Mouse (Mus musculus) ovary, adult 18-20 months (tissue): ENCODE measurements around the gene Rfx7.
"Not testable (repeated sequence)": the region's sequence is repeated elsewhere in the genome, so short reads cannot be mapped to it uniquely, and the experiment has no call there.

Source experiments
- DNase-seq: peaks from one replicate; pipeline ENCODE4 v3.0.0; 2022; ENCODE audit warnings: low spot score, mixed read lengths

Gene Rfx7

DNA sequence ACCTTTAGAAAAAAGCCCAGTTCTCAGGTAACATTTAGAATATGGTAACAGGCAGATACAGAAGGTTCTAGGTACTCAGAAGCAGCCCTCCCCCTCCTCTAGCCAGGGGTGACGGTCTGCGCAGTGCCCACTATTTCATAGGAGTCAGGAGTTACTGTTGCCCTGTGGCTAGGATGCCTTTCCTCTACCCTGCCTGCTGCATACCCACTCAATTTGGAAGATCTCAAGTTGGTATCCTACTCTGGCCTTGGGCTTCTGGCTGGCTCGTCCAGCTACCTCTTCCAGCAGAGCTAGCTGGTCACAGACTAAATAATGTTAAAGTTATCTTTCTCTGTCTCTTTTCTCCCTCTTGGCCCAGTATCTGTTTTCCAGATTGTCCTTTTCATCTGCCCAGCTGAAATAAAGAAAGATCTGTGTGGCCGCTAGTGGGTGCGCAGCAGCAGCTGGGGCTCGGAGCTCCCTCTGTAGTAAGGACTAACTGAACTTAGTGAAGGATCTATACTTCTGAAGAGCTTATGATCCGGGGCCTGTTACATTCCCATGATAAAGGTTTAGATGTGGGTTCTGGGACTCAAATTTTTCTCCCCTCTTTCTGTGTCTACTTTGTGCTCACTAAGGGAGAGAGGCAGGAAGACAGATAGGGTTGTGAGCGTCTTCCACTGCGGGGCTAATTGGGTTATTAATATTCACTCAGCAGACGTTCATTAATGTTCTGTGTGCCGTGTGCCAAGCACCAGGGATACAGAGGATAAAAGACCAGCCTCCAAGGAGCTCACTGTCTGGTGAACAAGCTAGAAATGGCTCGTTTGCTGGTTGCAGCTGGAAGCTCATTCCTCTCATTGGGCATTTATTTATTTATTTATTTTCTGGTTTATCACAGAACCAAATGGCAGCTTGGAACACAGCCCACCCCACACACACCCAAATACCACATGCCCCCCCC lies 132.6 kb downstream of the Rfx7 start:
- peak; percentile 41 for DNase-seq

DNA sequence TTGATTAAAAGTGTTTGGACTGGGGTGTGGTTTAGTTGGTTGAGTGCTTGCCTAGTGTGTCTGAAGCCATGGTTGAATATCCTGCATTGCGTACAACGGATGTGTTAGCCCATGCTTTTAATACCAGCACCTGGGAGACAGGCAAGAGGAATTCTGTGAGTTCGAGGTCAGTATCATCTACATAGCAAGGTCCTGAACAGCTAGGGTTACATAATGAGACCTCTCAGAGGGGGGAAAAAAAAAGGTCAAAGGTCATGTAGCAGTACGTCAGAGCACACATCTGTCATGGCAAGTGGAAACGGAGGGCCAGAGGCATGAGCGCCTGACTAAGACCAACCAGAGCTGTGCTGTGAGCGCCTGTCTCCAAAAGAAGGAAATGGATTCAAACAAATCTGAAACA lies 133.5 kb downstream of the Rfx7 start:
- no peak for DNase-seq

DNA sequence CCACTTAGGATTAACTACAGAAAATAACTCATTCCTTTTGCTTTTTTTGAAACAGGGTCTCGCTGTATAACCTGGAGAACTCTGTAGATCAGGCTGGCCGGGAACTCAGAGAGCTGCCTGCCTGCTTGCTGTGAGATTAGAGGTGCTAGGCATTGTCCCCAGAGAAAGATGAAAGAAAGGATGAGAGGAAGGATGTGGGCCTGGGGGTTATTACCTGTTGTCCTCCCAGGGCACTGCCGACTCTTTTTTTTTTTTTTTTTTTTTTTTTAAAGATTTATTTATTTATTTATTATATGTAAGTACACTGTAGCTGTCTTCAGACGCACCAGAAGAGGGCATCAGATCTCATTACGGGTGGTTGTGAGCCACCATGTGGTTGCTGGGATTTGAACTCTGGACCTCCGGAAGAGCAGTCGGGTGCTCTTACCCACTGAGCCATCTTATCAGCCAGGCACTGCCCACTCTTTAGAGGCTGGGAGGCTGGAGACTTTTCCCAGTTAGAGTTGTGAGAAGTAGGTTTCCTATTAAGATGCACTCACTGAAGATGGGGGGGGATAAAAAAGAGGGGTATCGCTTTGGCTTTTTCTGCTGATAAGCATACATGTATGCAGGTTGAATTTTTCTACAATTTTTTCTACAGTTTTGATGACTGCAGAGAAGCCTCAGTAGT lies 134.4 kb downstream of the Rfx7 start:
- not testable (repeated sequence) for DNase-seq

DNA sequence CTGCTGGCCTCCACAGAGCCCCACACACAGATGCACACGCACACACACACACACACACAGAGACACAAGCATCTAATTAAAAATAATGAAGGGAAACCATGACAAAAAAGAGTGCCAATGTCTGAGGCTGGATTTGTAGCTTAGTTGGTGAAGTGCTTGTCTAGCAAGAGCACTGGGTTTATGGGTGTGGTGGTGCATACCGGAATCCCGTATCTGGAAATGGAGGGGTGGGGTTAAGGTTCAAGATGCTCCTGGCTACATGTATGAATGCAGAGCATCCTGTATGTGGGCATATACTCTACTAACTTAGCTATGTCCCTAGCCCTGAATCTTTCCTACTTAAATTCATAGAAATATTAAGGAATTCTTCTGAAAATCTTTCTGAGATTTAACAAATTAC lies 135.1 kb downstream of the Rfx7 start:
- no peak for DNase-seq

DNA sequence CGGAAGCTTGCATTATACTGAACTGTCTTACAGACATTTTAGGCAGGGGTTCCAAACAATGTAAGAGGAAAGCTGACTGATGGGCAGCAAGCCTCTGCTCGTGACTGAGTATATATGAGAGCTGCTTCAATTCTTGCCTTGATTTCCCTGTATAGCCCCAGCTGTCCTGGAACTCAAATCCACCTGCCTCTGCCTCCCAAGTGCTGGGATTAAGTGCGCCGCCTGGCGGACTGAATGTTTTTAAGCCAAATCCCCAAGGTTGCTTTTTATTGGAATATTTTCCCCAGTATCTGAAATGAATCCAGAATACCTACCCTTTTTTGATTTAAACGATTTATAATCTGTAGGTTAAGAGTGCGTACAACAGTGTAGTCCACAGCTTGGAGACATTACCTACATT lies 137.3 kb downstream of the Rfx7 start:
- no peak for DNase-seq

DNA sequence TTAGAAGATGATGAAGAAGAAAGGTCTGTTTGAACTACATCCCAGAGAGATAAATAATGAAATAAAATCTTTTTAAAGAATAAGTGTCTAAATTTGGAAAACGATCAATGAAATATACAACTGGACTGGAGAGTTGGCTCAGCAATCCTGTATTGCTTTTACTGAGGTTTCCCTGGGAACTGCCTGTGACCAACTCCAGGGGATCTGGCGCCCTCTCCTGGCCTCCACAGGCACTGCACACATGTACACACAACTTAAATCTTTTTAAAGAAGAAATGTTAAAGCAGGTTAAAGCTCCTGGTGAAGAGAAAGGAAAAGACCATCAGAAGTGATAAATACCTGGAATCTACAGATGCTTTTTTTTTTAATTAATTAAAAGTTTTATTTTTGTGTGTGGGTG lies 140.3 kb downstream of the Rfx7 start:
- no peak for DNase-seq
